11 mouse cellular contexts compared by ENCODE assay signal in the genomic region with DNA sequence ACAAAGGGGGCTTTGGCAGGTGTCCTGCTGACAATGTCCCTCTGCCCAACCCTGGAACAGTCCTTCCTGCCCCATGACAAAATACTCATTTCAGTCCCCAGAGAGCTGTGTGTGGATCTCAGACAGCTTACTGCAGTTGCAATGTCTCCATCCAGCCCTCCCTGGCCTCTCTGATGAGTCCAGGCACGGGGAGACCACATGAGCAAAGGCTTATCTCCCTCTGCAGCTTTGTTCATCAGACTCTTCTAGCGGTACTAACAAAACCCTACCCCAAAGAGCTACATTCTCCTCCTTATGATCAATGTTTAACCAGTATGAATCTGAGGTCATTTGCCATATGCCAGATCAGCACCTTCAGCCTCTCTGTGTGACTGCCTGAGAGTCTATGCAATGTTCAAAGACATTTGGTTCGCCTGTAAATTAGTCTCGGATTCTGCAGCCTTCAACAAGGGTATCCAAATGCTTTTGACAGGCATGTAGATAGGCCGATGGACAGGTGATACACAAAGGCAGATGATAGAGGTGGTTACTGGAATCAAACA.
"Had no signal": no experiment of that assay in that cellular context is flagged by ENCODE, and none has a peak within 500 bp of the region (broad histone marks: within the 10 kb centered on the region; RNA-seq: fewer than 3 reads in every experiment).

No protein-coding gene starts in this region.

- DNase-seq: lung, postnatal 14 days; retina, postnatal 1 day; thymus, postnatal 25 days had no signal

- H3K27ac ChIP-seq: intestine, embryonic 15.5 days; left cerebral cortex, adult 2 months; limb, embryonic 10.5 days; liver, embryonic 15.5 days; lung, embryonic 15.5 days; midbrain, embryonic 12.5 days; neural tube, embryonic 13.5 days; stomach, embryonic 15.5 days had no signal

- H3K4me3 ChIP-seq: intestine, embryonic 15.5 days; left cerebral cortex, adult 2 months; limb, embryonic 10.5 days; liver, embryonic 15.5 days; lung, embryonic 15.5 days; midbrain, embryonic 12.5 days; neural tube, embryonic 13.5 days; stomach, embryonic 15.5 days had no signal

- H3K36me3 ChIP-seq: intestine, embryonic 15.5 days; limb, embryonic 10.5 days; lung, embryonic 15.5 days; midbrain, embryonic 12.5 days; neural tube, embryonic 13.5 days; stomach, embryonic 15.5 days had no signal

- H3K4me1 ChIP-seq: intestine, embryonic 15.5 days; limb, embryonic 10.5 days; lung, embryonic 15.5 days; midbrain, embryonic 12.5 days; stomach, embryonic 15.5 days had no signal

- H3K9me3 ChIP-seq: intestine, embryonic 15.5 days; limb, embryonic 10.5 days; liver, embryonic 15.5 days; lung, embryonic 15.5 days; midbrain, embryonic 12.5 days; neural tube, embryonic 13.5 days; stomach, embryonic 15.5 days had no signal

- H3K27me3 ChIP-seq: intestine, embryonic 15.5 days; liver, embryonic 15.5 days; lung, embryonic 15.5 days; neural tube, embryonic 13.5 days; stomach, embryonic 15.5 days had no signal
